Mouse (Mus musculus) midbrain, embryonic 13.5 days (tissue): ENCODE data around the gene Mgat1. TPM values are rescaled to one million over a fixed set of nuclear protein-coding genes. Genes with fewer than 3 reads are reported as not detected.

ENCODE experiments used
- ATAC-seq: fragments of 200-750 bp; cut with Nextera tagmentation; 2 replicates; pipeline ENCODE4 v1.8.0; 2017; ENCODE audit warnings: mild to moderate bottlenecking, moderate TSS enrichment, moderate library complexity
- H3K27ac ChIP-seq: fragments of 300-500 bp; sonication (generic); 2 replicates; pipeline ENCODE4 v1.5.1; 2015; ENCODE audit warnings: inconsistent platforms, mild to moderate bottlenecking, moderate library complexity
- H3K27me3 ChIP-seq: fragments of 300-500 bp; sonication (generic); 2 replicates; pipeline ENCODE4 v1.6.1; 2015; ENCODE audit warnings: mild to moderate bottlenecking, inconsistent platforms
- H3K36me3 ChIP-seq: fragments of 300-500 bp; sonication (generic); 2 replicates; pipeline ENCODE4 v1.6.1; 2015; ENCODE audit warnings: mild to moderate bottlenecking, inconsistent platforms
- H3K4me1 ChIP-seq: fragments of 300-500 bp; sonication (generic); replicated peaks from 2 replicates; pipeline ENCODE4 v1.6.1; 2015; ENCODE audit warnings: inconsistent platforms
- H3K4me2 ChIP-seq: fragments of 300-500 bp; sonication (generic); replicated peaks from 2 replicates; pipeline ENCODE4 v1.6.1; 2015; ENCODE audit warnings: moderate library complexity, mild to moderate bottlenecking, inconsistent platforms
- H3K4me3 ChIP-seq: fragments of 300-500 bp; sonication (generic); replicated peaks from 2 replicates; pipeline ENCODE4 v1.5.1; 2015; ENCODE audit warnings: mild to moderate bottlenecking, inconsistent platforms
- H3K9ac ChIP-seq: fragments of 300-500 bp; sonication (generic); replicated peaks from 2 replicates; pipeline ENCODE4 v1.6.1; 2015; ENCODE audit warnings: mild to moderate bottlenecking, inconsistent platforms
- H3K9me3 ChIP-seq: fragments of 300-500 bp; sonication (generic); 2 replicates; pipeline ENCODE4 v1.6.1; 2016; ENCODE audit warnings: mild to moderate bottlenecking, inconsistent platforms
- WGBS: fragments of 180-500 bp; shearing (Covaris S2); methylation state at CpG from one replicate; pipeline ENCODE4 v1.1.7; 2015; 5-methylcytosine and 5-hydroxymethylcytosine counted together
- polyA plus RNA-seq: library from polyadenylated mRNA; unstranded; fragments of >200 nt; fragmentation: Nextera tagmentation; extraction: Ambion mirVana; gene quantifications from 2 replicates; pipeline ENCODE4 v1.2.1, GENCODE M21; 2015

The Mgat1 gene
- polyA plus RNA-seq, 1 experiment from 2014 or later = 32.1 TPM

GRCm38 (mm10) chr11:49244595-49244930 lies 572 bp downstream of the Mgat1 start:
- Histone ChIP-seq H3K4me2 (peak overlapping the region; percentile 65), H3K36me3 (no peaks in the 10 kb centered on the region), H3K9me3 (no peaks in the 10 kb centered on the region), H3K9ac (peak overlapping the region; percentile 81), H3K27ac (peak overlapping the region; percentile 93), H3K4me1 (peaks cover 48% of the 10 kb centered on the region), H3K4me3 (peak overlapping the region; percentile 67), H3K27me3 (no peaks in the 10 kb centered on the region)
- under 1% methylated on average over 4 of the region's 4 CpGs for WGBS
- ATAC-seq = peak; percentile 3; the same call in 1 of the 2 replicates

DNA sequence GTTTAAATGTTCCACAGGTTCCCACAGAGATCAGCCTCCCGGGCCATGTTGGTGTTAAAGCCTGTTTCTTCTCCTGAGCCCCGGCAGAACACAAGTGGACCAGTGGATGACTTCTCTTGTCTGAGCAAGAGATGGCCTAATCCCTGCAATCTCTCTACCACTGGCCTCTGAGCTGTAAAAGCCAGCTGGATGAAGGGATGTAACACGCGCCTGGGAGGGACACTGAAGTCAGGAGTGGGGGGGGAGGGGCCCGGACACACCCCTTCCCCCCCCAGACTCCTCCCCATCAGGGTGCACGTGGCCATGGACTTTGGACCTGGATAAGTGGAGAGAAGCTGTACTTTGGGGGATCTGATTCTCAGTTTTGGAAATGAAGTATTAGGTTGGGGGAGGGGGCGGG lies 1.2 kb downstream of the Mgat1 start:
- no peaks in the 10 kb centered on the region for H3K36me3 ChIP-seq
- WGBS = 14% methylated on average over 7 of the region's 7 CpGs
- H3K9me3 ChIP-seq = no peaks in the 10 kb centered on the region
- H3K27me3 ChIP-seq = no peaks in the 10 kb centered on the region
- no peak overlapping the region for H3K27ac ChIP-seq
- H3K4me2 ChIP-seq = peak overlapping the region; percentile 65
- peak overlapping the region; percentile 67 for H3K4me3 ChIP-seq
- H3K9ac ChIP-seq = peak overlapping the region; percentile 81
- peaks cover 55% of the 10 kb centered on the region for H3K4me1 ChIP-seq
- ATAC-seq = no peak

DNA sequence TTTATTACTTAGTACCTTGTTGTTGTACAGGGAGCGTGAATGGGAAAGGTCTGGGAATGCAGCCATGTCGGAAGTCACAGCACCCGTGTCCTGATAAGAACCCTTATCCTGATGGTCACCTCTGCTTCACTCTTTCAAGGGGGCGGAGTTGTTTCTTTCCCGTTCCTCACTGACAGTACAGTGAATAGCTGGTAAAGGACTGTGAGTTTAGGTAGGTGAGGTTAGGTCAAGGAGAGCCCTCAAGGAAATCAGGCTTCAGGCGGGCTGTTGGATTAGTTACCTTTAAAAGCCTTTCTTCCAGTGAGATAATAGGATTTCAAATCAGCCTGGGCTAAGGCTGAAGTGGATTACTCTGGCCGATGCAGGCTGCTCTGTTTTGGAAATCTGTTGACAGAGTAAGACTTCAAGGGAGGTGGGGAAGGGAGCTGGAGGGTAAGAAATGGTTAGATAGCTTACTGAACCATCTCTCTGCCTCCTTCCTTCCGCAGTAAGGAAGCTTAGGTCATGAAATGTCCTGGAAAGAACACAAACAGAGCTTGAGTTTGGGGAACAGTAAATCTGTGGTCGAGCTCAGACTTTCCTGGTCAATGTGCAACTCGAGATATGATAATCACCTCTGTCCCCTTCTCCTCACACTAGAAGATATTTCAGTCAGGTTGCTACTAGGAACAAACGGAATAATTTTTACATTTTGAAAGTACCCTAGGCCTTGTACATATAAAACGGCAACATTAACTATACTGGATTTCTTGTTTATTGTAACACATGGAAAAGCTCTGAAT lies 1.8 kb downstream of the Mgat1 start:
- H3K36me3 ChIP-seq = no peaks in the 10 kb centered on the region
- H3K9me3 ChIP-seq = no peaks in the 10 kb centered on the region
- peak overlapping the region; percentile 65 for H3K4me2 ChIP-seq
- H3K9ac ChIP-seq = peak overlapping the region; percentile 81; the same call in 1 of the 2 replicates
- no peak for ATAC-seq
- no peak overlapping the region; the same call in 1 of the 2 replicates for H3K4me3 ChIP-seq
- H3K27ac ChIP-seq = no peak overlapping the region
- H3K4me1 ChIP-seq = peaks cover 61% of the 10 kb centered on the region
- no peaks in the 10 kb centered on the region for H3K27me3 ChIP-seq
- 28% methylated on average over 12 of the region's 12 CpGs for WGBS

DNA sequence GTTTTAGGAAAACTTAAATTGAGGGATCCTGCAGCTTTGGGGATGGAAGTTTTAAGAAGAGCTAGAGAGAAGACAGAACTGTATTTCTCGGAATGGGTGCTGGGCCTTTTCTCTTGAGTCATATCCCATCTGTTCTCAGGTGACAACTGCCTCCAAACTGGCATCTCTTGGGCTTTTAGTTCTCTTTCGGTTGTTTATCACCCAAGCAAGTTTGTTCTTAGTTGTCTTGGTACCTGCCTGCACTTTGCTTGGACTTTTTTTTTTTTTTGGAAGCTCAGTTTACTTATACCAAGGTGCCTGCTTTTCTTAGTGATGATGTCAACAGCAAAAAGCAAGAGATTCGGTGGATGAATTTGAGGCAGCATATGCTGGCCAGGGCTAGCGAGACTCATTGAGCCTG lies 2.5 kb downstream of the Mgat1 start:
- Histone ChIP-seq H3K36me3 (no peaks in the 10 kb centered on the region), H3K4me1 (peaks cover 68% of the 10 kb centered on the region), H3K9ac (0 out of 2 replicates have a peak overlapping the region, but pooled peaks have one; percentile 23), H3K27me3 (no peaks in the 10 kb centered on the region), H3K9me3 (no peaks in the 10 kb centered on the region), H3K27ac (no peak overlapping the region), H3K4me2 (no peak overlapping the region), H3K4me3 (no peak overlapping the region)
- WGBS = 88% methylated on average over 4 of the region's 4 CpGs
- ATAC-seq = no peak

GRCm38 (mm10) chr11:49247255-49247654 lies 3.3 kb downstream of the Mgat1 start:
- no peak overlapping the region for H3K4me3 ChIP-seq
- 0 out of 2 replicates have a peak overlapping the region, but pooled peaks have one; percentile 23 for H3K9ac ChIP-seq
- H3K4me1 ChIP-seq = peaks cover 73% of the 10 kb centered on the region
- no peak overlapping the region for H3K27ac ChIP-seq
- no peaks in the 10 kb centered on the region for H3K36me3 ChIP-seq
- 83% methylated on average over 2 of the region's 2 CpGs for WGBS
- H3K27me3 ChIP-seq = no peaks in the 10 kb centered on the region
- no peaks in the 10 kb centered on the region for H3K9me3 ChIP-seq
- ATAC-seq = no peak
- no peak overlapping the region for H3K4me2 ChIP-seq

DNA sequence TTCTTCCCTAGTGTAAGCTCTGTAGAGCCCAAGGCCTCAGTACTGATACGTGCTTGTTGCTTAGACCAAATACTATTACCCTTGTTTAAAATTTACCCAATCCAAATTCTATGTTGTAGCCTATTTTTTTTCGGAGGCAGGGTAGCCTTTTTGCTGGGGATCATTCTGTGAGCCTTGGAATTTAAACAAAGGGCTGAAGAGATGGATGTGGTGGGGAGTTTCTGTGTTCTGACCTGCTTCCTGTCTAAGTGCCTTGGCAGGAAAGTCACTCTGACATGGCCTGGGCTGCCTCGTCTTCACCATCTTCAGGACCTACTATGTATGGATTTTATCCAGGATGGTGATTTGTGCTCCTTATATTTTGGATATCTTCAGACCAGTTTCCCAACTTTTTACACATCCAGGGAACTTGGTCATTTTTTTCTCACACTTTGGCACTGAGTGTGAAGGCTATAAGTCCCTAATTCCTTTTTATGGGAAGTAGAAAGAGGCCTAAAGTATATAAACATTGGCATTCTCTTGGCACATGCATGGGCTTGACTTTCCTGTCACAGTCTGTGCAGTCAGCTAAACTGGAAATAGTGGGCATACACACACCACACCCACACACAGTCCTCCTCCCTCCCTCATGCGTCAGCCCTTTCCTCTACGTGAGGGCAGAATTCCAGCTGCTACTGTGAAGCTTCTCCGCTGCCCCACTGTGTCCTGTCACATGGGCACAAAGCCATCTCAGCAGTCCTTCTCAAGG lies 4.4 kb downstream of the Mgat1 start:
- Histone ChIP-seq H3K4me2 (no peak overlapping the region), H3K9me3 (no peaks in the 10 kb centered on the region), H3K9ac (no peak overlapping the region), H3K4me1 (peaks cover 67% of the 10 kb centered on the region), H3K27me3 (no peaks in the 10 kb centered on the region), H3K36me3 (no peaks in the 10 kb centered on the region), H3K27ac (no peak overlapping the region), H3K4me3 (no peak overlapping the region)
- ATAC-seq = no peak
- WGBS = 59% methylated on average over 6 of the region's 6 CpGs

- Histone ChIP-seq H3K4me1 (peaks cover 66% of the 10 kb centered on the region), H3K27me3 (no peaks in the 10 kb centered on the region), H3K4me2 (no peak overlapping the region), H3K9ac (no peak overlapping the region), H3K9me3 (no peaks in the 10 kb centered on the region), H3K4me3 (no peak overlapping the region), H3K27ac (no peak overlapping the region), H3K36me3 (peaks cover 7% of the 10 kb centered on the region)
- WGBS = 58% methylated on average over 6 of the region's 6 CpGs
- ATAC-seq = no peak
Measured at GRCm38 (mm10) chr11:49248974-49249700, 5.1 kb downstream of the Mgat1 start.

DNA sequence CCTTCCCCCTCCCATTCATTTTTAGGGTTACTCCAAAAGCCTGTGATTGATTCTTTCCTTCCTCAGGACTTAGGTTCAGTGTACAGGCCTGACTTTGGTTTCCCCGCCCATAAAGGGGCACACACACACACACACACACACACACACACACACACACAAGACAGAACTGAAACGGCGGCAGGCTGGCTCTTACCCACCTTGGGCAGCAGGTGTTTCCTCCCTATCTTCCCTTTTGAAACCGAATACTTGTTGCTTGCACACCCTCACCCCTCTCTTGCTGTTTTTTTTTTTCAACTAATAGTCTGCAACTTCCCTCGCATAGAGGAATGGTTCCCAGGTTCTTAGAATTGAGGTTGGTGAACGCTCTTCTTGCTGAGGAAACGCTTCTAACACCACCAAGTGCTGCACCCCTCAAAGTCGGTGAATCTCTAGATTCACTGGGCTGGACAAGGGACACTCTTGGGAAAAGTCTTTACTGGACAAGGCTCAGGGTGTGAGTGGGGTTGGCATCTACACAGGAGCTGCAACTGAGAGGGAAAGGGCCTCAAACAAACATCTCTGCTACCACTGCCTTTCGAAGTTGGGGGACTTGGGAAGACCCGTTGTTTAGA lies 5.9 kb downstream of the Mgat1 start:
- H3K9ac ChIP-seq = peak overlapping the region; percentile 84
- H3K4me1 ChIP-seq = peaks cover 61% of the 10 kb centered on the region
- no peaks in the 10 kb centered on the region for H3K9me3 ChIP-seq
- H3K27ac ChIP-seq = peak overlapping the region; percentile 62
- 29% methylated on average over 10 of the region's 10 CpGs for WGBS
- H3K27me3 ChIP-seq = no peaks in the 10 kb centered on the region
- H3K4me2 ChIP-seq = peak overlapping the region; percentile 85
- H3K4me3 ChIP-seq = peak overlapping the region; percentile 59
- H3K36me3 ChIP-seq = peaks cover 14% of the 10 kb centered on the region
- no peak for ATAC-seq

DNA sequence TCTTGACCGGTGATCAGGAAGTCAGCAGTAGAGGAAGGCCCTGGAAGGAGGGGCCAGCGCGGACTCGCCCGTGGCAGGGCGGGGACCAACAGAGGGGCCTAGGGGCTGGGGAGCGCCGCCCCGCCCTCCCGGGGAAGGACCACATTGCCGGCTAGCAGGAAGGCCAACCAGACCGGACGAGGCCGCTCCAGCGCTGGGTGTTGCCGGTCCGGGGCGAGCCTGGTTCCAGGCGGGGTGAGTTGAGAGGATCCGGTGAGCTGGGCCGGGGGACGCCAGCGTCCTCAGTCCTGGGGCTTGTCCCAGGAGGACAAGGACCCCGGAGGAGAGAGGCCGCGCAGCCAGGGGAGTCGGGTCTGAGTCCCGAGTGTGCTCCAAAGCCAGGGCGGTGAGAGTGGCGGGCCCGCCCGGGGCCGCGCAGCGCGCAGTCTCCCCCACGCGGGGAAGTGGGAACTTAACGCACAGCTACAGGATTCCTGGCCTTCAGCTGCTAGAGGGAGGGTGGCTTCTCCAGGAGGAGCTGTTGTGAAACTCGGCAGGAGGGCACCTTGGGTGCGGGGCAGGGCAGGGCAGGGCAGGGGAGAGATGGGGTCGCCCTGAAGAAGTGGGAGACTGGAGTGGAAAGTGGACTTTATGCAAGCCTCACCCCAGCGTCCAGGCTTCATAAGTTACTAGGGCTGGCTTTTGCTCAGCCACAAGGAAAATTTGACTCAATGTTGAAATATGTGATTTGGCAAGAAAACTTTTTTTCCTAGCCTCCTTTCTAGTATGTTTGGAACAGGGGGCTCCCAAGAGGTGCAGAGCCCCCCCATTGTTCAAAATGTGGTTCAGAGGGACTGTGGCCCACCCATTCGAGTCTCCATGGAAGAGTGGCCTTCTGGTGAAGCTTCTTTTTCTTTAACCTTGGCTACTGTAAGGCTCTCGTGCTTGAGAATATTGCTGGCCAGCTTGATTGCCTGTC lies 6.7 kb downstream of the Mgat1 start:
- H3K4me2 ChIP-seq = peak overlapping the region; percentile 85
- H3K27me3 ChIP-seq = no peaks in the 10 kb centered on the region
- H3K36me3 ChIP-seq = peaks cover 16% of the 10 kb centered on the region
- peak overlapping the region; percentile 59 for H3K4me3 ChIP-seq
- WGBS = 3% methylated on average over 44 of the region's 45 CpGs
- H3K4me1 ChIP-seq = peaks cover 53% of the 10 kb centered on the region
- peak overlapping the region; percentile 62 for H3K27ac ChIP-seq
- peak; percentile 92 for ATAC-seq
- no peaks in the 10 kb centered on the region for H3K9me3 ChIP-seq
- peak overlapping the region; percentile 84 for H3K9ac ChIP-seq

- no peak for ATAC-seq
- peaks cover 47% of the 10 kb centered on the region for H3K4me1 ChIP-seq
- H3K4me3 ChIP-seq = peak overlapping the region; percentile 59
- H3K27me3 ChIP-seq = no peaks in the 10 kb centered on the region
- H3K4me2 ChIP-seq = peak overlapping the region; percentile 85
- H3K36me3 ChIP-seq = peaks cover 16% of the 10 kb centered on the region
- H3K9me3 ChIP-seq = no peaks in the 10 kb centered on the region
- peak overlapping the region; percentile 84; the same call in 1 of the 2 replicates for H3K9ac ChIP-seq
- WGBS = 80% methylated on average over 7 of the region's 7 CpGs
- H3K27ac ChIP-seq = no peak overlapping the region
Measured at GRCm38 (mm10) chr11:49251380-49251761, 7.4 kb downstream of the Mgat1 start.

DNA sequence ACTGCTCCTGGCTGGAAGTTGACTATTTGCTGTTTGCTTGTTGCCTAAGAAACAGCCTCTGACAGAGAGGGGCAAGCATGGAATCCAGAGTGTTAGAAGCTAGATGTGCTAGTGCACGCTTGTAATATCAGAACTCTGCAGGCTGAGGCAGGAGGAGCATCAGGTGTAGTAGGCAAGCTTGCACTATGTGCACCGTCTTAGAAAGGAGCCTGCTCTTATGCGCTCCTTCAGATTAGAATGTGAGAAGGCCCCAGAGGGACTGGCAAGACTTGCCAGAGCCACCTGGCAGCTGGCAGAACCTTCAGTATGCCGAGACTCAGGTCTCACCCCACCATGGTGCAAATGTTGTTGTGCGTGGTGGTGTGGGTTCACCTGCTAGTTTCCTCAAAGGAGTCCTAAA lies 8.1 kb downstream of the Mgat1 start:
- no peak overlapping the region for H3K4me3 ChIP-seq
- H3K27me3 ChIP-seq = no peaks in the 10 kb centered on the region
- no peak overlapping the region for H3K4me2 ChIP-seq
- H3K27ac ChIP-seq = no peak overlapping the region
- WGBS = 94% methylated on average over 5 of the region's 5 CpGs
- H3K9me3 ChIP-seq = no peaks in the 10 kb centered on the region
- no peak for ATAC-seq
- peaks cover 40% of the 10 kb centered on the region for H3K4me1 ChIP-seq
- peaks cover 16% of the 10 kb centered on the region for H3K36me3 ChIP-seq
- H3K9ac ChIP-seq = no peak overlapping the region
